Mouse (Mus musculus) liver, postnatal 0 days (tissue): ENCODE measurements around the gene Epha2.

Source experiments
- CTCF ChIP-seq: sonication (generic); IDR thresholded peaks from 2 replicates; pipeline ENCODE4 v1.5.1; 2016; ENCODE audit warnings: antibody characterized with exemption, low read depth
- EP300 ChIP-seq: IDR thresholded peaks from 2 replicates; pipeline ENCODE4 v1.6.1; 2016; ENCODE audit warnings: antibody characterized with exemption, low read depth, mild to moderate bottlenecking

- TF ChIP-seq CTCF (peak; percentile 72), EP300 (no peak)
Observed at GRCm38 (mm10) chr4:141360846-141361245, 59.8 kb downstream of the Epha2 start.
